Mouse (Mus musculus) spleen, postnatal 10 days (tissue): ENCODE measurements around the gene Cldn7.

ENCODE experiments used
- DNase-seq, 2 experiments: peaks; one replicate each; pipeline ENCODE4 v3.0.0; 2021 to 2022; ENCODE audit warnings: low spot score in 2 of 2

The Cldn7 gene

DNA sequence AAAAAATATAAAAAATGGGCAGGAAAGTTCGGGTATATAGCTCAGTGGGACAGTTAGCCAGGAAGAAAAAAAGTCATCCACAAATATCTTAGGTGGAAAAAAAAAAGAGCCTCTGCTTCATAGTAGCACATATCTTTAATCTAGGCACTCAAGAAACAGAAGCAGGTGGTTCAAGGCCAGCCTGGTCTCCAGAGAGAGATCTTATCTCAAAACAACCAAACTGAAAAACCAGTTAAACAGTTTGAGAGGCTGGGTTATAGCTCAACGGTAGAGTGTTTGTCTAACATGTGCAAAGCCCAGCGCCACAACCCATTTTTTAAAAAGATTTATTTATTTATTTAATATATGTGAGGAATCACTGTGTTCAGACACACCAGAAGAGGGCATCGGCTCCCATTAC, 31.5 kb upstream of the Cldn7 start:
- DNase-seq = no peak

DNA sequence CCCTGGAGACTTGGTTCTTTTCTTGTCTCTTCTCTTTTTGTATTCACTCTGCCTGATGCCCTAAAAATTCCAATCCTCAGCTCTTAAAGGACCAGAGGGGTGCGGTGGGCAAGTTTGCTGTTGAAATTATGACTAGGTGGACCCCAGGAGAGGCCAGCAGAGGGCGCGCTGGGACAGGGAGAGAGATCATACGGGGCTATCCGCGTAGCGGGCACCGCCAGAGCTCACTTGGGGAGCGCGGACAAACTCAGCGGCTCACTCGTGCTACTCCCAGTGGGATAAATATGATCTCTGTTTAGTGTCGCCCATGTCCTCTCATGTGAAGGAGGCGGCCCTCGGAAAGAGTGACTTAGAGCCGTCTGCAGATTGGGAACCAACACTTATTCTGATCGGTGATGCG, 30.4 kb upstream of the Cldn7 start:
- peak; percentile 97 to 98 for DNase-seq

DNA sequence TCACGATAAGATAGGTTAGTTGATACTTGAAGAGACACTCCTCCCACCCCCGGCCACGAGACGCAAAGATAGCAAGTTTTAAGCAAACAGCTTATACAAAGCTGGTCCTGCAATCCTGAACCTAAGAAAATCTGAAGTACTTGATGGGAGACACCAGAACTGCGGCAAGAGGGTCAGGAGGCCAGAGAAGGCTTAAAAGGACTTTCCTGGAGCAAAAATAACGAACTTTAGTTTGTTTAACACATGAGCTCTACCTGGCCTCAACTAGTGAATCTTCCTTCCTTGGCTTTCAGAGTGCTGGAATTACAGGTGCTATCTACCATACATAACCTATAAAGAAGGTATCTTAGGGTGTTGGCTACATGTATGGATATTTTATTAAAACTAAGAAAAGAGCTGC, 29.9 kb upstream of the Cldn7 start:
- DNase-seq = peak in 1 of 2 experiments; percentile 22

DNA sequence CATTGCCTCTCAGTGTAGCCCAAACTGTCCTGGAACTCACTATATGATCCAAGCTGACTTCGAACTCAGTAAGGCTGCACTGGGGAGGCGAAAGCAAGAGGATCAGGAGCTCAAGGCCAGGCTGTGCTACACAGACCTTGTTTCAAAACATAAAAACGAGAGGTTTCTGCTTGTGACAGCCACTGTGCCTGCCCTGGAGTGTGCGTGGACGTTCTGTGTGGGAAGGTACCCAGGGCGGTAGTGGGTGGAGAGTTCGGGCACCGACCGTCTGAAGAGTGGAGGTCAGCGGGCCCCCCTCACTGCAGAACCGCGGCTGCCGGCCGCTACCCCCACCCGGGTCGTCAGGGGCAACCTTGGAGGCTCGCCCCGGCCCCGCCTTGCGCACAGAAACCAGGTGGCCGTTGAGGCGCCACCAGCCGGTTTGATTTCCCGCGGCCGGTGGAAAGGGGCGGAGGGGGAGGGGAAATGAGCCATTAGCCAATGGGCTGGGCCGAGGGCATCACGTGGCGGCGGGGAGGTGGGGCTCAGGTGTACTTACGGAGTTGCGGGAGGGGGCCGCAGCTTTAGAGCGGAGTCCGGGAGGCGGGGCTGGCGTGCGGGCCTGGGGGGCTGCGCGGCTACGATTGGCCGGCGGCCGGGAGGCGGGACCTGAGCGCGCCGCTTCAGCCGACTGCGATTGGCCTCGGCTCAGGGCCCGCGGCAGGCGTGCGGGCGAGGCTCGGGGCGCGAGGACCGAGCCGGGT, 29.3 kb upstream of the Cldn7 start, which contains the start of gene Ybx2:
TSS of gene Ybx2 (plus strand) at position 660 of the 743 bp plus-strand sequence.
- DNase-seq = peak; percentile 82 to 90

DNA sequence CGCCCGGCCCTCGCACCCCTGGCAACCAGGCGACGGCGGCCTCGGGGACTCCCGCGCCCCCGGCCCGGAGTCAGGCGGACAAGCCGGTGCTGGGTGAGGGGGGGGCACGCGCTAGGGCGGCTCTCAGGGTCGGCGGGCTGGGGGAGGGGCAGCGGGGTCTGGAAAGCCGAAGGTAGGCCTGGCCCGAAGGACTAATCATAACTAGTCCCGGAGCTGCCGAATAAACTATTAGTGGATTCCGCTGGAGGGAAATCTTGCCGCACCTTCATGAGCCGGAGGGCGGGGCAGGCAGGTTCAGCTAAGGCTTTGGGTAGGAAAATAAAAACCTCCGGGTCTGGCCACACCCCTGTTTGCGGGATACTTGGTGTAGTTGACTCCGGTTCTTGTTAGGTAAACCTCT, 28.4 kb upstream of the Cldn7 start:
- DNase-seq = peak; percentile 29 to 51

DNA sequence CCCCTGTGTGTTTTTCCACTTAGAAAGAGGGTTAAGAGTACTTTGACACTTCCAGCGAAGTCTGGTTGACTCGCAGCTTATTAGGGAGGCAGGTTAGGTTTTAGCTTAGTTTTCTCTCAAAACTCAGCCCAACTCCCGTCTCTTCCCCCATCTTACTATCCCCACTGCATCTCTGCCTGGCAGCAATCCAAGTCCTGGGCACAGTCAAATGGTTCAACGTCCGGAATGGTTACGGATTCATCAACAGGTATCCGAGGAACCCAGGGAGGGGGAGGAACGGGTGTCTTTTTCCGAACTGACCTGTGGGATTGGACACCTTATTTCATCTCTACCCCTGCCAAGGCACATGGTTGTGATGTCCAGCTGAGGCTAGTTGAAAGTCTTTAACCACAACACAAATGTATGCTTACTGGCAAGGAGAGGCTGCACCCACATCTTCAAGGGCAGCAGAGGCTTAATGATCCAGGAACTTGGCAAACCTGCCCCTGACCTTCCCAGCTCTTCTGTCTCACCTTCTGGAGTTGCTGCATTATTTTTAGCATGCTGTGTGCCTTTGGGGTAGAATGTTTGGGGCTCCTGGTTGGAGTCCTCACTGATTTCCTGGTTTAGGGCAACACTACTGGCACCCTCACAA, 27.7 kb upstream of the Cldn7 start:
- DNase-seq = no peak

DNA sequence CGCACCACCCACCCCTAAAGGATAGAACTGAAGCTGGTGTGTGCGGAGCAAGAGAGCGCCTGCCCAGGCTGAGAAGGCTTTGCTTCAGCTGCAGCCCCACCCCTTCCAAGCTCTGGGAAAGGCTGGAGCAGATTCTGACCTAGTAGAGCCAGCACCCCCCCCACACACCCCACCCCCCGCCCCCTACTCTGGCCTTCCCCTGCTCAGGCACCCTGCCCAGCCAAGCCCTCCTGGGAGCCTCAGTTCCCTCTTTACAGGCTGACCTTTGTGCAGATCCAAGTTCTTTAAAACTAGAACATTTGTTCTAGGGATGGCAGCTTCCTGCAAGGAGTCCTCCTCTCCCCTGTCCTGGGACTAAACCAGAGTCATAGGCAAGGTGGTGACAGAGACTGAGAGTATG, 27.2 kb upstream of the Cldn7 start:
- no peak for DNase-seq

DNA sequence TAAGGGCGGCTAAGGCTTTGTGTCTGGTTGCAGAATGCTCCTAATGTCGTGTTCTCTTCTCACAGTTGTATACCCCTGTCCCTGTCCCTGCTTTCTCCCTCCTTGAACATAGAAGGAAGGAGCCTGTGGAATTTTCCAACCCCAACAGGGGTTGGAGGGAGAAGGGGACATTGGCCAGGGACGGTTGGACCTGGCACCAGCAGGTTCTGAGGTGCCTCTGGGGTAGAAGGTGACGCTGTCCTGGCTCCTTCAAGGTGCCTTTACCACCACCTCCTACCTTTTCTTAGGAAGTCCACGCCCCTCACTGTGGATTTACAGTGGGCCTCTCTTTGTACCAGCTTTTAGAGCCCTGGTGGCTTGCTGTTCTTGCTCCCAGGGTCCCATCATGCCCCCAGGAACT, 26.7 kb upstream of the Cldn7 start:
- no peak for DNase-seq

DNA sequence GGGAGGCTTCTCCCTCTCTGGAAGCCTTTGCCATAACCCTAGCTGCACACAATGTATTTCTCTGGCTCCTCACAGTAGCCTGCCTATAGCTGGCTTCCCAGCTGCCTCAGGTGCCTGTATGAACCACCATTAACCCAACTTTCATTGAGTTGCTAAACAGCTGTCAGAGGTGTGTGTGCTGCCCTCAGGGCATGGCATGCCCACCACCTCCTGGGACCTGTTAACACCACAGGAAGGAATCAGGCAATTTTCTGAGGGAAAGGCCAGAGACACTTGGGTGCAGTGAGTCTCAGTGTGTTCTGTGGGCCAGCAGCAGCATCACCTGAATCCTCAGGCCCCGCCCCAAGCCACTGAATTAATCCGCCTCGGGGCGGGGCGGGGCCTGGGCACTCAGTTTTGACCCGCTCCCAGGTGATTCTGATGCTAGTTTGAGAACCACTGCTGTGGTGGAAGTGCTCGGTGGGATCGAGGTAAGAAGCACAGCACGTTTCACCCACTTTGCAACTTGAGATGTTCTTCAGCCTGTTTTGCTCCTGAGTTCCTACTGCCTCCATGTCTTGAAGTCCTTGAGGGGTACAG, 26.1 kb upstream of the Cldn7 start:
- DNase-seq = peak in 1 of 2 experiments; percentile 34

DNA sequence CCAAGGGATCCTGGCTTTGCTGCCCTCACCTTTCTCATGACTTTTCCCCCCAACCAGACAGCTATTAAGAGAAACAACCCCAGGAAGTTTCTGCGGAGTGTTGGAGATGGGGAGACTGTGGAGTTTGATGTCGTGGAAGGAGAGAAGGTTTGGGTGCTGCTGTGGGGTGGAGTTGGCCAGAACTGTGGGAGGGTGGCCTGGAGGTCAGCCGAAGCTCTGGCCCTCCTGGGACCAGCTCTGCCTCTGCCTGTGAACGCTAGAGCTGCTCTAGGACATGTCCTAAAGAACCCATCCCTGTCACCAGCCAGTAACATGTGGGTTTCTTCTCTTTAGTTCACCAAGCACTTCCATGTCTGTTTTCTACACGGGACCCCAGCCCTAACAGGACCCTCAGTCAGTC, 25.4 kb upstream of the Cldn7 start:
- DNase-seq = no peak

DNA sequence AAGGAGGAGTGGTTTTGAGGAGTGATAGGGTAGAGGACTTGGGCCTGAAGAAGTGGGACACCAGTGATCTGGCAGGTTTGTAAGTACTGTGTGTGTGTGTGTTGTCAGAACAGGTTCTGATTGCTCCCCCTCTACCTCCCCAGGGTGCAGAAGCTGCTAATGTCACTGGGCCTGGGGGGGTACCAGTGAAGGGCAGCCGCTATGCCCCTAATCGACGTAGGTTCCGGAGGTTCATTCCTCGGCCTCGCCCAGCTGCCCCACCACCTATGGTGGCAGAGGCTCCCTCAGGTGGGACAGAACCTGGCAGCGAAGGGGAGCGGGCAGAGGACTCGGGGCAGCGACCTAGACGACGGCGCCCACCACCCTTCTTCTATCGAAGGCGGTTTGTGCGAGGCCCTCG, 24.8 kb upstream of the Cldn7 start:
- peak in 1 of 2 experiments; percentile 26 for DNase-seq

DNA sequence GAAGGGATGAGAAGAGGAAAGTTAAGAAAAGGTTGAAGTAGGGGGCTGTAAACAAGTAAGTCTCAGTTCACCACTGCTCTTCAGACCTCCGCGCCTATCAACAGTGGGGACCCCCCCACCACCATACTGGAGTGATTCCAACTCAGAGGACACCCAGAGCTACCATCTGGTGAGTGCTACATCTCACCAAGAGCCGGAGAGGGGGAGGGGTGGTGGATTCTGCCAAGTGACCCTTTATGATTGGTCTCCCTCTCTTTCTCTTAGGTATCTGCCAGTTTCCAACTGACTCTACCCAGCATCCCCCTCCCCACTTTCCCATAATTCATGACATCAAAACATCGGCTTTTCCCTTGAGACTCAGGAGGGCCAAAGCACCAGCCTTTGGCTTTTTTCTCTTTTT, 23.6 kb upstream of the Cldn7 start:
- no peak for DNase-seq

DNA sequence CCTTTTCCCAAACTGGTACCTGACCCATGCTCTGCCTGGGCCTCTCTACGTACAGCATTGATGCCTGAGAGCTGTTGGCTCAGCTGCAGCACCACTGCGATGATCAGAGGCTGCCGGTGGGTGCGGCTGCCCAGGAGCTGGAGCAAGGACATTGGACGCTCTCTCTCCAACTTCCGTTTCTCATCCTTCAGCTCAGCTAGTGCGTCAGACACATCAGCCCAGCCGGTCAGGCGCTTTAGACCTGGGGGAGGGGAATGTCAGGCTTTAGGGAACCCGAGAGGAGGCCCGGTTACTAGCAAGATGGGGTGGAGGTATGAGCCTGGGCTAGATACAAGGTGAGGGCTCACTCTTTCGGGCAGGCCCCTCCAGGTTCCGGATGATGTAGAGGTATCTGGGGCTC, 19.4 kb upstream of the Cldn7 start:
- peak in 1 of 2 experiments; percentile 19 for DNase-seq

DNA sequence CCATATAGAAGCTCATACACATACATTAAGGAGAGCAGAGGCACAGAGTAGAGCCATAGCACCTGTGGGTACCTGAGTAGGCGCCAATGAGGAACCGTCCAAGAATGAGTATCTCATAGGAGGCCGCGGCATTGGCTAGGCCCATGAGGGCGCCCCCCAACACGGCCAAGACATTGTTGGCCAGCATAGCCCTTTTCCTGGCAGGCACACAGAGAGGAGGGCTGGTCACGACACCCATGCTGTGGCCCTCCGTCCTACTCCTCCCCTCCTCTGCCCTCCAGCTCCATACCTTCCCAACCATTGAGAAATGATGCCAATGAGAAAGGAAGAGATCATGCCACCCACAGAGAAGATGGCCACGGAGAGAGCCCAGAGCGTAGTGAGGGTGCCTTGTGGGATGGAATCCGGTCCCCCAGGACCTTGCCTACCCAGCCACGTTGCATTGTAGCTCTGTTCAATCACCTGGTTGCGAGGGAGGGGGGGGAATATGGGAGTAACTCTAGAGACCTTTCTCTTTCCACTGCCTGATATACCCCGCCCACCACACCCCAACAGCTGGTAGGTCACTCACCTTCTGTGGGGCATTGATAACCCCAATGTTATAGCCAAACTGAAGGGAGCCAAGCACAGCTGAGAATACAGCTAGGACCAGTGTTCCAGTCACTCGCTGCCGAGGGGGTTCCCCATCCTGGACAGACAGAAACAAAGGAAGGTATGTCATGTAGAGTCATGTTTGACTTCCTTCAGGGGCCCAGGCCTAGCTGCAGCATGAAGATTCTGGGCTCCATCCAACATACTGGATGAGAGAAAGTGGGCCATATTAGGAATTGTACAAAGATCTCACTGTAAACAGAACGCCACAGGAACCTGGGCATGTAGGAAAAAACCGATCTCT, 18.3 kb upstream of the Cldn7 start:
- peak; percentile 65 to 66 for DNase-seq

DNA sequence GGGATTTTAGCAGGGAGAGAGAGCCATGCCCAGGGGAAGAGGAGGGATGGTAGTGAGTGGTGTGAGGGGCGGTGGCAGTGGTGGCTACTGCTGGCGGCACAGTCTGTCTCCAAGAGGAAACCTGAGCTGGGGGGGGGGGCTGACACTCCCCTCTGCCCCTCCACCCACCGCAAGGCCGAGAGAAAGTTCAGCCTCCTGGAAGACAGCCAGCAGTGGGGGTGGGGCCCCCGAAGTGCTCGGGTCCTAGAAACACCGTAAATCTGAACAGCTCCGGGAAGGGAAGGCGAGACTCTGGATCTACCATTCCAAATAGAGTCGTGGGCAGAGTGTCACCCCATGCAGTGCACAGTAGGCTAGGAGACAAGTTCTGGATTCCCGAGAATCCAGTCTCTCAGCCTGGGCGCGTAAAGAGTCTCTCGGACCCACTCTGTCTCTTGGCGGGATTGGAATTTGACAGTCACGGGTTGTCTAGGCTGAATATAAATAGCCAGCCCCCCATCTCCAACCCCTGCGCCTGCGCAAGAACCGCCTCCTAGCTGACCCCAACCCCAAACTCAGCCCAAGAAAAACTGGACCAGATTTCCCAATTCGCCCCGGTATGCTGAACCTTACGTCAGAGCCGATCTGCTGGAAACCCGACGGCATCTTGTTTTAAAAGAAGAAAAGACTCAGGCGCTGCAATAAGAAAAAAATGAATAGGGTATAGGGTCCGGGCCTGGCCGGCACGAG, 17.1 kb upstream of the Cldn7 start:
- peak; percentile 66 to 79 for DNase-seq

DNA sequence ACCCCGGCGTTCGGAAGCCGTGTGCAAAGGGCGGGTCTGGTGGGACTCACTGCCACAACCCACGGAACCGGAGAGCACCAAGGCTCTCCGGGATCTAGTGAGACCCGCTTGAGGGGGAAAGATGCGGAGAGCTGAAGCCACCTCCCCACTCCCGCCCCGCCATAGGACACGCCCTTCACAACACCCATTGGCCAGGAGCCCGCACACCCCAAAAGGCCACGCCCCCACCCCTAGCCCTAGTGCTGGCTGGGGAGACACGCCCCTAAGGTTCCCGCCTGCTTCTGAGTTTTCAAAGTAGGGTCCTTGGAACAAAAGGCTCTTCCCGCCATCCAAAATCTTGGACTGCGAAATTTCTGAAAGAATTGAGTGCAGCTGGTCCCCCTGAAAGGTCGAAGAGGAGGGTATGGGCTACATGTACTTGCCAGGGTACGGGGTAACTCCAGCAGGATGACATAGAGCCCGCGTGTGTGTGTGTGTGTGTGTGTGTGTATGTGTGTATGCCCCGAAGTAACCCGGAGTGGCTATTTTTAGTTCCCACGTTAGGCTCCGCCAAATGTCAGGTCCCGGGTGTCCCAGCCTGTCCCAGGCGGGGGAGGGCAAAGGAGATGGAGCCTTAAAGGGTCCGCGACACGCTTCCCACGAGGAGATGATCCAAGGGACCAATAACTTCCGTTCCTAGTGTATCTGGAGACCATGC, 16.4 kb upstream of the Cldn7 start, which contains the start of gene Slc2a4:
TSS of gene Slc2a4 (minus strand) at position 123 of the 697 bp plus-strand sequence.
- DNase-seq = peak; percentile 93 to 98

DNA sequence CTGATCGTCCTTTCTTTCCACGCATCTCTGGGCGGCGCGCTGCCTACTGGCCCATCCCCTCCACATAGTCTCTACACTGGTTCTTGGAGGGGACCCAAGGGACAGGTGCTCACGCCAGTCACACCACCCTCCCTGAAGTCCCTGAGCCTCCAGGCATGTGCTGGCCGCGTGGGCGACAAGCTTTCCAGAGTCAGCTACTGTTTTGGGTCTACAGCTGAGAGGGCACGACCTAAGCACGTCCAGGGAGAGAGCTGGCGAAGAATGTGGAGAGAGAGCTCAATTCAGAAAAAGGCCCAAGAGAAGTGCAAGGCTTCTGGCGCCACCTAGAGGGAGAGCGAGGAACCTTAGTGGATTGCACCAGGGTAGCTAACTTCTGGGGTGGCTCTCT, 15.8 kb upstream of the Cldn7 start:
- DNase-seq = peak; percentile 92 to 95

DNA sequence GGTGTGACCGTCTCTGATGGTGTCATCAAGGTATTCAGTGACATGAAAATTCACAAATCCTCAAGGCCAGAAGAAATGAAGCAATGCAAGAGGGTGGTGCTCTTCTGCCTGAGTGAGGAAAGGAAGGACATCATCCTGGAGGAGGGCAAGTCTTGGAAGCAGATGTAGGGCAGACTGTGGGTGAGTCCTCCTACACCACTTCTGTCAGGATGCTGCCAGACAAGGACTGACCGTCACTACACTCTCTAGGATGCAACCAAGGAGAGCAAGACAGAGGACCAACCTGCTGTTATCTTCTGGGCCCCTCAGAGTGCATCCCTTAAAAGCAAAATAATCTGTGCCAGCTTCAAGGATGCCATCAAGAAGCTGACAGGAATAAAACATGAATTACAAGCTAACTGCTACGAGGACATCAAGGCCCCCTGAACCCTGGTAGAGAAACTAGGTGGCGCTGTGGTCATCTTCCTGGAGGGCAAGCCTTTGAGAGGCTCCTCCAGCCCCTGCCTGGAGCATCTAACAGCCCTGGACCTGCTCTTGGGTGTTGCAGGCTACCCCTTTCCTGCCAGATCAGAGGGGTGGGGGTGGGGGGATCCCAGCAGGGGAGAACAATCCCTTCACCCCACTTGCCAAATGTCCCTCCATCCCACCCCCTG, 13.6 kb upstream of the Cldn7 start:
- DNase-seq = peak in 1 of 2 experiments; percentile 73

DNA sequence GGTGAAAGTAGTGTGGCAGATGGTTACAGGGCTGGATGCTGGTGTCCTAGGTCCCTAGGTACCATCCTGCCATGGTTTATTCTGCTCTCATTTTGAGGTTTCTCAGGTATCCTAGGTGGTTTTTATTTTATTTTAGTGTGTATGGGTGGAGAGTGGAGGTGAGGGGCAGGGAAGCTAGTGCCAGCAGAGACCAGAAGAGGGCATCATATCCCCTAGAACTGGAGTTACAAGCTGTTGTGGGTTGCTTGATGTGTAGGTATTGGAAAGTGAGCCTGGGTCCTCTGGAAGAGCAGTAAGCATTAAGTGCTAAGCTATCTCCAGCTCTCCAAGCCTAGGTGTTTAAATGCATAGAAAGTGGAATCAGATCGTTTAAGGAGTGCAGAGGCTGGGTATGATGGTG, 12.3 kb upstream of the Cldn7 start:
- no peak for DNase-seq

DNA sequence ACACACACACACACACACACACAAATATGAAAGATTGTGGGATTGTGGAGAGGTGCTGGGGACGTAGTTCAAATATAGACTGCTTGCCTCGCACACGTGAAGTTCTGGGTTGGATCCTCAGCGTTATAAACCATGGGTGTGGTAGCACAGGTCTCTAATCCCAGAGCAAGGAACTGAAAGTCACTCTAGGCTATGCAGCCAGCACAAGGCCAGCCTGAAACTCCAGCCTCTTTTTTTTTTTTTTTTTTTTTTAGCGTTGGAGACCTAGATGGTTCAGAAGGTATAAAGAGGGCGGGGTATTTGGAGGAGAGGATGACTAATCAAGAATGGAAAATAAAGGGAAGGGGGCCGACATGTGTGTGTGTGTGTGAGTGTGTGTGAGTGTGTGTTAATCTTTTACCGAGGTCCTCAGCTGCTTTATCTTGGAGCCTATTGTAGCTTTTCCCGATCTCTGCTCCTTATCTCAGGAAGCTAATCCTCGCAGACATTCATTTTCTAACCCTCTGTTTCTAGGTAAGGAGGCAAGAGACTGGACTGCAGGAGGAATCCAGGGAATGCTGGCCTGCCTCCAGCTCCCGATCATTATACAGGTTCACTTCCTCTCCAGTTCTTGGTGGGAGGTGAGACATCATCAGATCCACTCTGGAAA, 11.2 kb upstream of the Cldn7 start:
- no peak for DNase-seq
